8 mouse cellular contexts compared by ENCODE assay signal in genomic region chr13:63568306-63568705, GRCm38 (mm10). TPM values are rescaled to one million over a fixed set of nuclear protein-coding genes. Genes with fewer than 3 reads are reported as not detected.
DNase-seq lines count a peak whose midpoint lies in the region; ATAC-seq and TF ChIP-seq lines count a peak whose summit lies in the region.

No protein-coding gene starts in this region.

- H3K79me2 ChIP-seq in MEL (ENCODE audit: control insufficient read depth, insufficient read depth, low read length, poor library complexity), result peaks cover 27% of the 10 kb centered on the region

- DNase-seq in heart, adult 8-10 months (ENCODE audit: low spot score), result no peak
- peak; percentile 74 for DNase-seq in MEL (ENCODE audit: low read depth, low spot score)
- DNase-seq in hindbrain, embryonic 11.5 days (ENCODE audit: low spot score), result no peak
- no peak for DNase-seq in frontal cortex, postnatal 10 days (ENCODE audit: low spot score in 2 of 2)
- DNase-seq in kidney, postnatal 25 days, result no peak
- DNase-seq in right cerebral cortex, postnatal 10 days (ENCODE audit: low spot score in 2 of 2), result no peak

- TF ChIP-seq RAD21 in MEL (IDR thresholded peaks at IDR 0.05; ENCODE audit: low read depth, low read length), result no peak

- peak overlapping the region; percentile 75 for H3K4me2 ChIP-seq in heart, embryonic 16.5 days (ENCODE audit: low read depth, low read length)
- peak overlapping the region; percentile 79 for H3K4me2 ChIP-seq in hindbrain, embryonic 11.5 days (replicated peaks; ENCODE audit: low read depth, low read length)
- H3K4me2 ChIP-seq in midbrain, embryonic 13.5 days (replicated peaks), result peak overlapping the region; percentile 97

- H3K4me1 ChIP-seq in heart, embryonic 16.5 days (ENCODE audit: control insufficient read depth, insufficient read depth, low read length), result peaks cover 14% of the 10 kb centered on the region
- H3K4me1 ChIP-seq in MEL (ENCODE audit: control insufficient read depth in 1 of 2, insufficient read depth in 2 of 2, low read length in 2 of 2), result peaks cover 0 to 6% of the 10 kb centered on the region in 2 experiments
- peaks cover 5% of the 10 kb centered on the region for H3K4me1 ChIP-seq in hindbrain, embryonic 11.5 days (replicated peaks; ENCODE audit: control insufficient read depth, insufficient read depth, low read length)
- peaks cover 55% of the 10 kb centered on the region for H3K4me1 ChIP-seq in midbrain, embryonic 13.5 days (replicated peaks)

- H3K27ac ChIP-seq in heart, embryonic 16.5 days (ENCODE audit: low read length), result peak overlapping the region; percentile 73
- peak overlapping the region; percentile 68 for H3K27ac ChIP-seq in MEL (ENCODE audit: control insufficient read depth, low read depth, low read length)
- H3K27ac ChIP-seq in hindbrain, embryonic 11.5 days (ENCODE audit: low read depth, low read length), result peak overlapping the region; percentile 84; the same call in 1 of the 2 replicates
- peak overlapping the region; percentile 89 for H3K27ac ChIP-seq in midbrain, embryonic 13.5 days

- no peak for TF ChIP-seq EP300 in MEL (IDR thresholded peaks at IDR 0.05; ENCODE audit: low read depth in 1 of 2, low read length in 2 of 2)

- ATAC-seq in heart, embryonic 16.5 days (replicated peaks; ENCODE audit: extremely low read depth, insufficient read depth, low FRiP score), result no peak
- ATAC-seq in hindbrain, embryonic 11.5 days (ENCODE audit: low FRiP score), result no peak
- ATAC-seq in midbrain, embryonic 13.5 days, result no peak

- peaks cover 29% of the 10 kb centered on the region for H3K27me3 ChIP-seq in heart, embryonic 16.5 days (ENCODE audit: control insufficient read depth, insufficient read depth, low read length)
- no peaks in the 10 kb centered on the region for H3K27me3 ChIP-seq in MEL (ENCODE audit: control insufficient read depth in 1 of 2, insufficient read depth in 2 of 2, low read length in 2 of 2)
- H3K27me3 ChIP-seq in hindbrain, embryonic 11.5 days (ENCODE audit: control insufficient read depth, insufficient read depth, low read length), result peaks cover 28% of the 10 kb centered on the region
- H3K27me3 ChIP-seq in midbrain, embryonic 13.5 days, result peaks cover 41% of the 10 kb centered on the region

- no peaks in the 10 kb centered on the region for H3K9me3 ChIP-seq in heart, embryonic 16.5 days (replicated peaks; ENCODE audit: control insufficient read depth, low read length)
- H3K9me3 ChIP-seq in MEL (replicated peaks; ENCODE audit: insufficient read depth, low read length), result no peaks in the 10 kb centered on the region
- no peaks in the 10 kb centered on the region for H3K9me3 ChIP-seq in hindbrain, embryonic 11.5 days (ENCODE audit: control insufficient read depth, low read length)
- no peaks in the 10 kb centered on the region for H3K9me3 ChIP-seq in midbrain, embryonic 13.5 days

- no peak for TF ChIP-seq POLR2A in MEL (IDR thresholded peaks at IDR 0.05; ENCODE audit: control insufficient read depth in 1 of 2, insufficient read depth in 1 of 2, low read depth in 1 of 2, low read length in 2 of 2, poor library complexity in 1 of 2)

- H3K9ac ChIP-seq in heart, embryonic 16.5 days (ENCODE audit: low read length), result peak overlapping the region; percentile 75
- H3K9ac ChIP-seq in MEL (ENCODE audit: control insufficient read depth, low read depth, low read length, poor library complexity, severe bottlenecking), result peak overlapping the region; percentile 70
- peak overlapping the region; percentile 55 for H3K9ac ChIP-seq in hindbrain, embryonic 11.5 days (ENCODE audit: low read depth, low read length)
- H3K9ac ChIP-seq in midbrain, embryonic 13.5 days (replicated peaks), result peak overlapping the region; percentile 61

- WGBS in heart, embryonic 16.5 days, result 2% methylated on average over 14 of the region's 14 CpGs
- WGBS in hindbrain, embryonic 11.5 days, result 1% methylated on average over 14 of the region's 14 CpGs
- under 1% methylated on average over 14 of the region's 14 CpGs for WGBS in midbrain, embryonic 13.5 days

- H3K36me3 ChIP-seq in heart, embryonic 16.5 days (ENCODE audit: control insufficient read depth, insufficient read depth), result no peaks in the 10 kb centered on the region
- peaks cover 0 to 5% of the 10 kb centered on the region in 2 experiments; a peak in 1 of 4 replicates for H3K36me3 ChIP-seq in MEL (ENCODE audit: control insufficient read depth in 1 of 2, insufficient read depth in 2 of 2, low read length in 2 of 2)
- H3K36me3 ChIP-seq in hindbrain, embryonic 11.5 days (ENCODE audit: control insufficient read depth, insufficient read depth, low read length), result no peaks in the 10 kb centered on the region
- no peaks in the 10 kb centered on the region for H3K36me3 ChIP-seq in midbrain, embryonic 13.5 days

- H3K4me3 ChIP-seq in heart, embryonic 16.5 days (ENCODE audit: low read length), result peak overlapping the region; percentile 49
- peak overlapping the region; percentile 63 to 69 for H3K4me3 ChIP-seq in MEL (ENCODE audit: control insufficient read depth in 1 of 2, insufficient read depth in 1 of 2, low read depth in 2 of 2, low read length in 2 of 2)
- peak overlapping the region; percentile 97 for H3K4me3 ChIP-seq in hindbrain, embryonic 11.5 days (ENCODE audit: low read depth, low read length)
- H3K4me3 ChIP-seq in midbrain, embryonic 13.5 days (replicated peaks), result peak overlapping the region; percentile 94

- no peak for TF ChIP-seq CTCF in MEL (IDR thresholded peaks at IDR 0.05 in 2 of 3, conservative IDR thresholded peaks at IDR 0.05 in 1 of 3; ENCODE audit: control insufficient read depth in 1 of 3, insufficient read depth in 1 of 3, low read depth in 2 of 3, low read length in 3 of 3, poor library complexity in 1 of 3, severe bottlenecking in 1 of 3)

TF ChIP-seq in MEL, 35 proteins besides CTCF, POLR2A, EP300 and RAD21:
- peak; percentile 69; the same call in 1 of the 2 replicates for TF ChIP-seq MYC (IDR thresholded peaks at IDR 0.05; ENCODE audit: low read depth, low read length)
- TF ChIP-seq SIN3A (IDR thresholded peaks at IDR 0.05; ENCODE audit: low read length), result peak; percentile 9
- TF ChIP-seq SMC3 (IDR thresholded peaks at IDR 0.05; ENCODE audit: low read depth, low read length), result no peak
- peak; percentile 73 for TF ChIP-seq MXI1 (IDR thresholded peaks at IDR 0.05; ENCODE audit: low read depth, low read length)
- TF ChIP-seq BHLHE40 (IDR thresholded peaks at IDR 0.05; ENCODE audit: borderline replicate concordance, low read depth, low read length), result peak; percentile 55; the same call in 1 of the 2 replicates
- TF ChIP-seq POLR2AphosphoS2 (IDR thresholded peaks at IDR 0.05; ENCODE audit: low read length), result no peak
- no peak for TF ChIP-seq TAL1 (IDR thresholded peaks at IDR 0.05; ENCODE audit: low read length)
- TF ChIP-seq TBP (IDR thresholded peaks at IDR 0.05; ENCODE audit: low read depth, low read length), result peak; percentile 8; the same call in 1 of the 2 replicates
- TF ChIP-seq ZMIZ1 (IDR thresholded peaks at IDR 0.05; ENCODE audit: low read depth, low read length), result no peak
- no peak for TF ChIP-seq ZNF384 (IDR thresholded peaks at IDR 0.05; ENCODE audit: low read depth, low read length)
- TF ChIP-seq MAFK (IDR thresholded peaks at IDR 0.05; ENCODE audit: borderline replicate concordance, low read depth, low read length), result no peak
- TF ChIP-seq HCFC1 (IDR thresholded peaks at IDR 0.05; ENCODE audit: low read depth, low read length), result no peak; the same call in 1 of the 2 replicates
- TF ChIP-seq JUND (IDR thresholded peaks at IDR 0.05; ENCODE audit: low read depth, low read length), result no peak
- TF ChIP-seq ZKSCAN1 (IDR thresholded peaks at IDR 0.05; ENCODE audit: low read depth, low read length), result no peak
- TF ChIP-seq ETS1 (IDR thresholded peaks at IDR 0.05; ENCODE audit: low read depth, low read length), result no peak
- TF ChIP-seq NELFE (IDR thresholded peaks at IDR 0.05; ENCODE audit: low read depth, low read length), result no peak
- TF ChIP-seq MAZ (IDR thresholded peaks at IDR 0.05; ENCODE audit: low read depth, low read length), result no peak
- TF ChIP-seq MYB (IDR thresholded peaks at IDR 0.05; ENCODE audit: low read depth, low read length), result no peak; the same call in 1 of the 2 replicates
- no peak for TF ChIP-seq ELF1 (IDR thresholded peaks at IDR 0.05; ENCODE audit: low read depth, low read length)
- peak; percentile 81 for TF ChIP-seq MAX (IDR thresholded peaks at IDR 0.05; ENCODE audit: low read length)
- no peak for TF ChIP-seq E2F4 (IDR thresholded peaks at IDR 0.05; ENCODE audit: borderline replicate concordance, low read depth, low read length)
- TF ChIP-seq USF1 (IDR thresholded peaks at IDR 0.05; ENCODE audit: low read depth, low read length), result peak; percentile 74; the same call in 1 of the 2 replicates

RNA-seq across cellular contexts. Expression of gene Ptch1, which starts 5.1 kb away (rescaled TPM):
- polyA plus RNA-seq in heart, embryonic 16.5 days (2015; fragmentation: Nextera tagmentation; extraction: Ambion mirVana), result 5.6 and 7.9 TPM in 2 replicates
- total RNA-seq in heart, adult 8-10 months (2022), result 10 to 100 TPM; 10.1 to 17.2 (median 13.6) TPM
- 7.5 and 9.4 TPM in 2 replicates for total RNA-seq in MEL (2012; rRNA removed)
- 10 to 100 TPM; 23.4 to 79.0 TPM for polyA plus RNA-seq in MEL (2012; ENCODE audit: insufficient read depth in 1 of 2, insufficient read length in 2 of 2, low read depth in 1 of 2, low replicate concordance in 2 of 2, missing spikeins in 1 of 2)
- polyA plus RNA-seq in hindbrain, embryonic 11.5 days (2014; fragmentation: Nextera tagmentation; extraction: Ambion mirVana), result 19.5 and 28.4 TPM in 2 replicates
- 16.0 and 17.8 TPM in 2 replicates for polyA plus RNA-seq in midbrain, embryonic 13.5 days (2015; fragmentation: Nextera tagmentation; extraction: Ambion mirVana)
